Mouse (Mus musculus) duodenum, adult 2 months (tissue): ENCODE measurements around the gene Shprh. TPM values are rescaled to one million over a fixed set of nuclear protein-coding genes. Genes with fewer than 3 reads are reported as not detected.

Experiments
- polyA plus RNA-seq: library from polyadenylated mRNA; depleted of rRNA; stranded (reverse); fragments of >200 nt; gene quantifications from 2 replicates; pipeline ENCODE4 v1.2.3, GENCODE M21; 2012; ENCODE audit warnings: low replicate concordance; rRNA removed

The Shprh gene
- polyA plus RNA-seq, result 0.23 and 0.42 TPM in 2 replicates

GRCm38 (mm10) chr10:11148884-11149741 is at the start of gene Shprh:
Gene Shprh, plus strand, starts transcription at chr10:11149427.

Other genes starting within 250 kb of the Shprh start
- gene Grm1, start 67.1 kb upstream of the Shprh start, polyA plus RNA-seq, result 0.04 TPM in 1 of 2 replicates, not detected in the other
- 0.34 and 0.52 TPM in 2 replicates for gene Fbxo30, start 131.9 kb downstream of the Shprh start, polyA plus RNA-seq
- 1.8 and 4.3 TPM in 2 replicates for gene Epm2a, start 194.0 kb downstream of the Shprh start, polyA plus RNA-seq